Mouse (Mus musculus): ENCODE results near the gene Irf3. TPM values are rescaled to one million over a fixed set of nuclear protein-coding genes. Genes with fewer than 3 reads are reported as not detected.

Irf3 gene
- polyA plus RNA-seq (2012; rRNA removed): 108 and 114 TPM in 2 replicates

DNA sequence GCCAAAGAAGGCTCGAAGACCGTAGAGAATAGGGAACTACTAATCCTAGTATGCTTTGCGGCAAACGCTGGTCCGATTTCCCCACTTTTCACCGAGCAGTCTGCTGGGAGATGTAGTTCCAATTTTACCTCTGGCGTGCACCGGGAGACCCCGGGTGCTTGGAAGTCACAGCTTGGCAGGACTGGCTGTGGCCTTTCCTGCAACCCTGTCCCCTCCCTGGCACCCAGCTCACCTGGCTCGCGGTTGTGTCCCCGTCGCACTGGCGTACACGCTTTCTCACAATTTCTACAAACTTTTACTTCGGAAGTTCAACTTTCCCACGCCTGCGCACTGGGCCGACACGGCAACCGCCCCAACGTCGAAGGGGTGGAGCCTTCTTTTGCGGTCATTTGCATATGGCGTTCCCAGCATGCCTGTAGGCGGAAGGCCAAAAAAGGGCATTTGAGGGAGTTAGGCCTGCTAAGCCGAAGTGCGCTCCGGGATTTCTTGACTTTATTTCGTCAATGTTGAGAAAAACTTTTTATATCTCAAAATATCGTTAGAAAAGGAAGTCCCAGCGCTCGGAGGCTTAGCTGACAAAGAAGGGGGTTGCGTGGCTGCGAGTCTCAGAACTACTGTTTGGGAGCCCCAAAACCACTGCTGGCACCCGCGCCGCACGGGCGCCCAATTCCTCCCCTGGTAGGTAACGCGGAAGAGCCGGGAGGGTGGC lies at the start of gene Irf3:
Gene Irf3 (plus strand): TSS at position 418 of the 709 bp plus-strand sequence.
- Histone ChIP-seq H3K4me3 (ENCODE audit: control insufficient read depth, low read depth, low read length) (peak within 1 kb of the TSS; percentile 98), H3K4me1 (ENCODE audit: control insufficient read depth, insufficient read depth, low read length) (peaks cover 15% of the 10 kb centered on the region), H3K27me3 (ENCODE audit: control insufficient read depth, insufficient read depth, low read length) (no peaks in the 10 kb centered on the region), H3K27ac (ENCODE audit: control insufficient read depth, insufficient read depth, low read depth, low read length) (peak within 1 kb of the TSS; percentile 99), H3K36me3 (ENCODE audit: control insufficient read depth, insufficient read depth, low read length) (peaks cover 2% of the 10 kb centered on the region; the same call in 1 of the 2 replicates)
- TF ChIP-seq CTCF (IDR thresholded peaks at IDR 0.05; ENCODE audit: control insufficient read depth, insufficient read depth, insufficient replicate concordance, low read depth, low read length): no peak
- TF ChIP-seq POLR2A (IDR thresholded peaks at IDR 0.05; ENCODE audit: control insufficient read depth, low read depth, low read length): peak; percentile 89

DNA sequence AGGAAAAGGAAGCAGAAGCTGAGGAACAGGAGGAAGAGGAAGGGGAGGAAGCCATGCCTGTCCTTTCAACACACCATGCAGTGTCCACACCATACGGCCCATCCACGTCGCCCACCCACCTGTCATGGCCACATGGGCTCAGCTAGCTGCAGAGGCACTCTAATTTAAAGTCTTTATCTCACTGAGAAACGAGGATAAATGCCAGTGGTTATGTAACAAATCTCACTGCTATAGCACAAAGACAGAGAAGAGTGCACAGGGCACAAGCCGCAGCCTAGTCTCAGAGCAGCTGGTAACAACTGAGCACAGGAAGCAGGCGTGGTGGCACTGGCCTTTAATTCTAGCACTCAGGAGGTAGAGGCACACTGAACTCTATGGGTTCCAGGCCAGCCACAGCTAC lies 47.5 kb upstream of the Irf3 start:
- Histone ChIP-seq H3K4me1 (ENCODE audit: control insufficient read depth, insufficient read depth, low read length) (peaks cover 11% of the 10 kb centered on the region), H3K36me3 (ENCODE audit: control insufficient read depth, insufficient read depth, low read length) (no peaks in the 10 kb centered on the region), H3K27ac (ENCODE audit: control insufficient read depth, insufficient read depth, low read depth, low read length) (no peak overlapping the region), H3K27me3 (ENCODE audit: control insufficient read depth, insufficient read depth, low read length) (no peaks in the 10 kb centered on the region), H3K4me3 (ENCODE audit: control insufficient read depth, low read depth, low read length) (no peak overlapping the region)
- TF ChIP-seq CTCF (IDR thresholded peaks at IDR 0.05; ENCODE audit: control insufficient read depth, insufficient read depth, insufficient replicate concordance, low read depth, low read length): no peak
- TF ChIP-seq POLR2A (IDR thresholded peaks at IDR 0.05; ENCODE audit: control insufficient read depth, low read depth, low read length): no peak

DNA sequence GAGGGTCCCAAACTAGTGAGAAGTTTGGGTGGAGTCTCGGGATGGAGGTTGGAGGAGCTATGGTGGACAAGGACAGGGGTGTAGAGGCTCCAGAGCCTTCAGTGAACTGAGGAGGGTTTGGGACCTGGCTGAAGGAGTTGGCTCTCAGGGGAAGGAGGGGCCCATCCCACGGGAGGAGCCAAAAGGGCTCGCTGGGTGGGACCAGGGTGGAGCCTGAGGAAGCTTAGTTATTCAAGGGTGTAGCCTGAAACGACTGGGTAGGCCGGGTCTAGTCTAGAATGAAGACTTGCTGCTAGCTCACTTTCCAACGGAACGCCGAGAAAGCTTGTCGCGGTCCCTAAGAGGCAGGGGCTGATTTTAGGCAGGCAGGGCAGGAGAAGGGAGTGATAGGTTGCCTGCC lies 45.5 kb upstream of the Irf3 start:
- Histone ChIP-seq H3K4me3 (ENCODE audit: control insufficient read depth, low read depth, low read length) (peak overlapping the region; percentile 75), H3K27me3 (ENCODE audit: control insufficient read depth, insufficient read depth, low read length) (no peaks in the 10 kb centered on the region), H3K36me3 (ENCODE audit: control insufficient read depth, insufficient read depth, low read length) (no peaks in the 10 kb centered on the region), H3K27ac (ENCODE audit: control insufficient read depth, insufficient read depth, low read depth, low read length) (peak overlapping the region; percentile 41), H3K4me1 (ENCODE audit: control insufficient read depth, insufficient read depth, low read length) (peaks cover 11% of the 10 kb centered on the region)
- TF ChIP-seq CTCF (IDR thresholded peaks at IDR 0.05; ENCODE audit: control insufficient read depth, insufficient read depth, insufficient replicate concordance, low read depth, low read length): no peak
- TF ChIP-seq POLR2A (IDR thresholded peaks at IDR 0.05; ENCODE audit: control insufficient read depth, low read depth, low read length): peak; percentile 56

DNA sequence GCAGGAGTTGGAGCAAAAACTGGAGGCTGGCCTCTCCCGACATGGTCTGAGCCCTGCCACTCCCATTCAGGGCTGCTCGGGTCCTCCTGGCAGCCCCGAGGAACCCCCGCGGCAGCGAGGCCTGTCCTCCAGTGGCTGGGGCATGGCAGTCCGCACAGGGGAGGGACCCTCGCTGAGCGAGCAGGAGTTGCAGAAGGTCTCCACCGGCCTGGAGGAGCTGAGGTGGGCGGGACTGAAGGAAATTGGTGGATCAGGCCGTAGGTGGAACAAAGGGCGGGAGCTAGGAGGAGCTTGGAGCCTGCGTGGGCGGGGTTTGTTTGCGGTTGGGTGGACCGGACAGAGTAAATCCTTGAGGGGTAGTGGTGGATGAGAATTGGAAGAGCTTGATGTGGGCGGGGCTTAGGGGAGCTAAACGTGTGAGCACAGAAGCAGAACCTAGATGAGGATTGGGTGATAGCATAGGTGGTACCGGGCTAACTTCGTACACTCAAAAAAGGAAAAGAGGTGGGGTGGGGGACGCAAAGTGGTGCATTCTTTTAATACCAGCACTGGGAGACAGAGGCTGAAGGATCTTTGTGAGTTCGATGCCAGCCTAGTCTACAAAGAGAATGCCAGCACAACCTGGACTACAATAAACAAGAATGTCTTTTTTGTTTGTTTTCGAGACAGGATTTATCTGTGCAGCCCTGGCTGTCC lies 44.7 kb upstream of the Irf3 start:
- Histone ChIP-seq H3K27me3 (ENCODE audit: control insufficient read depth, insufficient read depth, low read length) (no peaks in the 10 kb centered on the region), H3K4me1 (ENCODE audit: control insufficient read depth, insufficient read depth, low read length) (peaks cover 11% of the 10 kb centered on the region), H3K36me3 (ENCODE audit: control insufficient read depth, insufficient read depth, low read length) (no peaks in the 10 kb centered on the region), H3K4me3 (ENCODE audit: control insufficient read depth, low read depth, low read length) (peak overlapping the region; percentile 75), H3K27ac (ENCODE audit: control insufficient read depth, insufficient read depth, low read depth, low read length) (peak overlapping the region; percentile 41)
- TF ChIP-seq POLR2A (IDR thresholded peaks at IDR 0.05; ENCODE audit: control insufficient read depth, low read depth, low read length) (peak; percentile 53; the same call in 1 of the 2 replicates), CTCF (IDR thresholded peaks at IDR 0.05; ENCODE audit: control insufficient read depth, insufficient read depth, insufficient replicate concordance, low read depth, low read length) (no peak)

DNA sequence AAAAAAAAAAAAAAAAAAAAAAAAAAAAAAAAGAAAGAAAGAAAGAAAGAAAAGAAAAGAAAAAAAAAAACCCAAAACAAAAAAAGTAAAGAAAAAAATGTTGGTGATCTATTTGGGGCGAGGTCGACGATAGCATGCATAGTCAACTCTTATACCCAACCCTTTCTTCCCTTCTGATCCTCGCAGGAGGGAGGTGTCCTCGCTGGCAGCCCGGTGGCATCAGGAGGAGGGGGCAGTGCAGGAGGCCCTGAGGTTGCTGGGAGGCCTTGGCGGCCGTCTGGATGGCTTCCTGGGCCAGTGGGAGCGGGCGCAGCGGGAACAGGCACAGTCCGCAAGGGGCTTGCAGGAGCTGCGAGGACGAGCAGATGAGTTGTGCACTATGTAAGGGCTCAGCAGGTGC lies 43.9 kb upstream of the Irf3 start:
- TF ChIP-seq POLR2A (IDR thresholded peaks at IDR 0.05; ENCODE audit: control insufficient read depth, low read depth, low read length): 0 out of 2 replicates have a peak, but pooled peaks have one; percentile 20
- TF ChIP-seq CTCF (IDR thresholded peaks at IDR 0.05; ENCODE audit: control insufficient read depth, insufficient read depth, insufficient replicate concordance, low read depth, low read length): no peak
- H3K4me3 ChIP-seq (ENCODE audit: control insufficient read depth, low read depth, low read length): no peak overlapping the region

DNA sequence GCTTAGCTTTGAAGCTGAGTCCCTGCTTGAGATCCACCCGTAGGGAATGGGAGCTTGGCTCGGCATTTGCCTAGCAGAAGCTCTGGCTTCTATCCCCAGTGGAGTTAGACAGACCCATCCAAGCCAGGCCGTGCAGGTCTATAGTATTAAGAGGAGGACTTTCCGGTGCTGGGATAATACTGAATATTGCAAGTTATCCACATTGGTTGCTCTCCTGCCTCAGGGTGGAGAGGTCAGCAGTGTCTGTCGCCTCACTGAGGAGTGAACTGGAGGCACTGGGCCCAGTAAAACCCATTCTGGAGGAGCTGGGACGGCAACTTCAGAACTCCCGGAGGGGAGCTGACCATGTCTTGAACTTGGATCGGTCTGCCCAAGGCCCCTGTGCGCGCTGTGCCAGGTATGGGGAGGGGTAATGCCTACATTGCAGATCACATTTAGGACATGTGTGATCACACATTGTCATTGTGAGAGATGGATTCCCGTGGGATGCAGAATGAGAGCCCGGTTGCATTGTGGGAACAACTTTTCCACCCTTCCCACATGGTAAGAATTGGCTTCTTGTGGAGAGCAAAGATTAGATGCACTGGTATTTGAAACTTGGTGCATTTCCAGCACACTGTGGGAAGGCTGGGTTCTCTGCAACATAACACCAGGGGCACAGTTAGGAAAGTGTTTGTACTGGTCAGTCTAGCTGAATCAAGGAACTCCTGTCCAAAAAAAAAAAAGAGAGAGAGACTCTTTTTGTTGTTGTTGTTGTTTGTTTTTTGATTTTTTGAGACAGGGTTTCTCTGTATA lies 43.2 kb upstream of the Irf3 start:
- no peak overlapping the region for H3K27ac ChIP-seq (ENCODE audit: control insufficient read depth, insufficient read depth, low read depth, low read length)
- TF ChIP-seq CTCF (IDR thresholded peaks at IDR 0.05; ENCODE audit: control insufficient read depth, insufficient read depth, insufficient replicate concordance, low read depth, low read length) (no peak), POLR2A (IDR thresholded peaks at IDR 0.05; ENCODE audit: control insufficient read depth, low read depth, low read length) (no peak)
- no peaks in the 10 kb centered on the region for H3K27me3 ChIP-seq (ENCODE audit: control insufficient read depth, insufficient read depth, low read length)
- H3K36me3 ChIP-seq (ENCODE audit: control insufficient read depth, insufficient read depth, low read length): no peaks in the 10 kb centered on the region
- H3K4me1 ChIP-seq (ENCODE audit: control insufficient read depth, insufficient read depth, low read length): peaks cover 11% of the 10 kb centered on the region
- no peak overlapping the region for H3K4me3 ChIP-seq (ENCODE audit: control insufficient read depth, low read depth, low read length)

More for the DNA sequence above, 43.9 kb upstream of the Irf3 start:
- no peak overlapping the region for H3K27ac ChIP-seq (ENCODE audit: control insufficient read depth, insufficient read depth, low read depth, low read length)
- H3K36me3 ChIP-seq (ENCODE audit: control insufficient read depth, insufficient read depth, low read length): no peaks in the 10 kb centered on the region
- peaks cover 11% of the 10 kb centered on the region for H3K4me1 ChIP-seq (ENCODE audit: control insufficient read depth, insufficient read depth, low read length)
- H3K27me3 ChIP-seq (ENCODE audit: control insufficient read depth, insufficient read depth, low read length): no peaks in the 10 kb centered on the region

GRCm38 (mm10) chr7:44955628-44956027 lies 41.8 kb upstream of the Irf3 start:
- H3K27ac ChIP-seq (ENCODE audit: control insufficient read depth, insufficient read depth, low read depth, low read length): no peak overlapping the region
- H3K36me3 ChIP-seq (ENCODE audit: control insufficient read depth, insufficient read depth, low read length): no peaks in the 10 kb centered on the region
- no peaks in the 10 kb centered on the region for H3K27me3 ChIP-seq (ENCODE audit: control insufficient read depth, insufficient read depth, low read length)
- TF ChIP-seq CTCF (IDR thresholded peaks at IDR 0.05; ENCODE audit: control insufficient read depth, insufficient read depth, insufficient replicate concordance, low read depth, low read length): no peak
- no peak for TF ChIP-seq POLR2A (IDR thresholded peaks at IDR 0.05; ENCODE audit: control insufficient read depth, low read depth, low read length)
- H3K4me1 ChIP-seq (ENCODE audit: control insufficient read depth, insufficient read depth, low read length): peaks cover 11% of the 10 kb centered on the region
- H3K4me3 ChIP-seq (ENCODE audit: control insufficient read depth, low read depth, low read length): no peak overlapping the region
